Mouse (Mus musculus) thymus, adult 2 months (tissue): ENCODE results near the gene Fnip2. TPM values are rescaled to one million over a fixed set of nuclear protein-coding genes. Genes with fewer than 3 reads are reported as not detected.

Experiments
- DNase-seq: peaks from one replicate; pipeline ENCODE4 v3.0.0; 2021
- H3K27ac ChIP-seq: fragments of 200-500 bp; 2 replicates; pipeline ENCODE4 v1.5.1; 2012; ENCODE audit warnings: low read length, control low read depth; ENCODE audit not compliant: control insufficient read depth, insufficient read depth
- H3K27me3 ChIP-seq: fragments of 200-500 bp; 2 replicates; pipeline ENCODE4 v1.6.1; 2012; ENCODE audit warnings: mild to moderate bottlenecking, low read length, moderate library complexity, mixed read lengths; ENCODE audit not compliant: control insufficient read depth, insufficient read depth
- H3K36me3 ChIP-seq: fragments of 200-500 bp; 2 replicates; pipeline ENCODE4 v1.6.1; 2012; ENCODE audit warnings: mild to moderate bottlenecking, low read length, moderate library complexity; ENCODE audit not compliant: control insufficient read depth, insufficient read depth
- H3K4me1 ChIP-seq: fragments of 200-500 bp; replicated peaks from 2 replicates; pipeline ENCODE4 v1.6.1; 2012; ENCODE audit warnings: low read length; ENCODE audit not compliant: control insufficient read depth, insufficient read depth
- H3K4me3 ChIP-seq: fragments of 200-500 bp; 2 replicates; pipeline ENCODE4 v1.5.1; 2012; ENCODE audit warnings: mild to moderate bottlenecking, low read length, control low read depth, moderate library complexity; ENCODE audit not compliant: control insufficient read depth, insufficient read depth
- CTCF ChIP-seq: fragments of 200-500 bp; IDR thresholded peaks from 2 replicates; pipeline ENCODE4 v1.5.1; 2012; ENCODE audit warnings: mild to moderate bottlenecking, control low read depth, low read length, moderate library complexity, borderline replicate concordance; ENCODE audit not compliant: control insufficient read depth, poor library complexity, insufficient read depth; ENCODE audit errors: extremely low read depth
- POLR2A ChIP-seq: fragments of 200-500 bp; IDR thresholded peaks from 2 replicates; pipeline ENCODE4 v1.6.1; 2012; ENCODE audit warnings: mild to moderate bottlenecking, low read length, control low read depth, moderate library complexity; ENCODE audit not compliant: control insufficient read depth, poor library complexity, insufficient read depth; ENCODE audit errors: extremely low read depth
- WGBS: fragments of 180-500 bp; shearing (Covaris S2); methylation state at CpG from one replicate; pipeline ENCODE4 v1.1.7; 2018; 5-methylcytosine and 5-hydroxymethylcytosine counted together
- polyA plus RNA-seq: library from polyadenylated mRNA; depleted of rRNA; stranded (reverse); fragments of >200 nt; gene quantifications from 2 replicates; pipeline ENCODE4 v1.2.3, GENCODE M21; 2012

The Fnip2 gene
- polyA plus RNA-seq, 1 experiment = 2.7 TPM

GRCm38 (mm10) chr3:79488025-79488424 lies 79.6 kb downstream of the Fnip2 start:
- Histone ChIP-seq H3K36me3 (no peaks in the 10 kb centered on the region), H3K27me3 (no peaks in the 10 kb centered on the region), H3K4me1 (peaks cover 5% of the 10 kb centered on the region), H3K27ac (no peak overlapping the region), H3K4me3 (no peak overlapping the region)
- TF ChIP-seq POLR2A (no peak), CTCF (no peak)
- 82% methylated on average over 7 of the region's 7 CpGs for WGBS
- DNase-seq = no peak

DNA sequence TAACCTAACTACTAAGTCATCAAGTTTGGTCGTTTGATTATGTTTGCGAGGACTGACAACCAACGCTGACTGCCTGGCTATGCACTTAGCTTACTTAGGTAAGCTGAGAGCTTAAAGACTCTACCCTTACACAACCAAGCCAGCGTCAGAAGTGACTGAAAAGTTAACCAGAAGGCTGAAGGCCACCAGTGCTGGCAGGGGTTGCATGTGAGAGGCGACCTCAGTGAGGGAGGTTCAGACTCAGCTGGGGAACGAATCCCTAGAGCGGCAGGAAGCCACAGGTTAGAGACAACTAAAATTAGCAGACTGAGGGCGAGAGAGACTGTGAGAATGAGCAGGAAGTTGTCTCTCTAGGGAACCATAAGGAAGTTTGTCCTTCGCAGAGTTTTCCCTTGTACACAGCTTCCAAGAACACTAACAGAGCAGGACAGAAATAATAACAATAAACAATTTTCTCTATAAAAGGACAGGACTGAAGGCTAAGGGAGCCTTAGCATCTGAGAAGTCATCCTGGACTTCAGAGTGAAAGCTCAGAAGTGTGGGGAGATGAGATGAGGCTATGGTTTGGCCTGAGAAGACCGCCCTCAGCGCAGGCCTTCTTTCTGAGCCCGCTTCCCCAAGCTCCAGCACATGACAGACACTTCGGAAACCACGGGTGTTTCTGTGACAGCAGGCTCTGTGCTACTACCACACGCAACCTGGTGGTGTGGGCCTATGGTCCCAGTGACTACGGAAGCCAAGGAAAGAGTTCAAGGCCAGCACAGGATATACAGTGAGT lies 83.1 kb downstream of the Fnip2 start:
- TF ChIP-seq POLR2A = no peak
- no peak overlapping the region for H3K27ac ChIP-seq
- H3K4me3 ChIP-seq = no peak overlapping the region
- no peaks in the 10 kb centered on the region for H3K36me3 ChIP-seq
- H3K27me3 ChIP-seq = no peaks in the 10 kb centered on the region
- no peak for DNase-seq
- peaks cover 5% of the 10 kb centered on the region for H3K4me1 ChIP-seq
- WGBS = 39% methylated on average over 16 of the region's 16 CpGs

GRCm38 (mm10) chr3:79478880-79479279 lies 88.7 kb downstream of the Fnip2 start:
- H3K27ac ChIP-seq = no peak overlapping the region
- no peaks in the 10 kb centered on the region for H3K27me3 ChIP-seq
- TF ChIP-seq POLR2A (no peak), CTCF (no peak)
- H3K4me3 ChIP-seq = no peak overlapping the region
- WGBS = 93% methylated on average over 4 of the region's 4 CpGs
- no peak for DNase-seq
- no peaks in the 10 kb centered on the region for H3K4me1 ChIP-seq
- H3K36me3 ChIP-seq = no peaks in the 10 kb centered on the region

DNA sequence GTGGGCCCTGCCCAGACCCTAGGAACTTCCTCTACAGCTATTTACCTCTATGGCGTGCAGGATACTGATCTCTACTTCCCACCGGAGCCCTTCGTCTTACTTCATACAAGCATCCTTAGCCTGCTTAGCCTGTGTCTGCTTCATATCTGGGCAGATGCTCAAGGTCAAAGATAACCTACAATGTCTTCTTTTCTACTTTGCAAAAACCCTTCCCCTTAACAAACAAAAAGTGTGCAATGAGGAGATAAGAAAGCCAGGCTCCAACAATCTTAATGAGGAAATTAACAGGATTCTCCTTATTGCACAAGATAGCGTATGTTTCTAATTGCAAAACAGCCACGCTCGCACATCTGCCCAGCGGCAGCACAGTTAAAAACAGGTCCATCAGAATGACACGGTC lies 89.2 kb downstream of the Fnip2 start:
- Histone ChIP-seq H3K27me3 (no peaks in the 10 kb centered on the region), H3K36me3 (no peaks in the 10 kb centered on the region), H3K4me3 (no peak overlapping the region), H3K4me1 (no peaks in the 10 kb centered on the region), H3K27ac (no peak overlapping the region)
- no peak for DNase-seq
- TF ChIP-seq CTCF = no peak
- no peak for TF ChIP-seq POLR2A
- 95% methylated on average over 8 of the region's 8 CpGs for WGBS

DNA sequence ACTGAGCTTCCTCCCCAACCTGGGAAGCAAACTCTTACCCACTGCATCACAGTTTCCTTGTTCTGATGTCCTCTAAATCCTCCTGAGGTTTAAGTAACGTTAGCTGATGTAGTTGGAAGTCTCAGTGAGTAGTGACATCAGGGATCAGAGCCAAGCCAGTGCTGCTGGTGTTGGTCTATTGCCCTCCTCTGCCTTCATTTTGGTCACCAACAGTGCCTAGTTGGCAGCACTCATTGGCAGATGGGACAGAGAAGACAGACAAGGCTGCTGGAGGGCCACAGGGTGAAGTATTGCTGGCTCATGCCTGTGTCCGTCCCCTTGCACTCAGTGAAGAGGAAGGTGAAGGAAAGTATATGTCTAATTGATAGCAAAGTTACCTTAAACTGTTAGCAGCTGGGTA lies 91.6 kb downstream of the Fnip2 start:
- Histone ChIP-seq H3K4me1 (0 out of 2 replicates have a peak, but pooled peaks cover 2% of the 10 kb centered on the region), H3K27ac (no peak overlapping the region), H3K36me3 (no peaks in the 10 kb centered on the region), H3K4me3 (no peak overlapping the region), H3K27me3 (no peaks in the 10 kb centered on the region)
- DNase-seq = no peak
- TF ChIP-seq CTCF (no peak), POLR2A (no peak)
- WGBS = 87% methylated on average over 2 of the region's 2 CpGs

DNA sequence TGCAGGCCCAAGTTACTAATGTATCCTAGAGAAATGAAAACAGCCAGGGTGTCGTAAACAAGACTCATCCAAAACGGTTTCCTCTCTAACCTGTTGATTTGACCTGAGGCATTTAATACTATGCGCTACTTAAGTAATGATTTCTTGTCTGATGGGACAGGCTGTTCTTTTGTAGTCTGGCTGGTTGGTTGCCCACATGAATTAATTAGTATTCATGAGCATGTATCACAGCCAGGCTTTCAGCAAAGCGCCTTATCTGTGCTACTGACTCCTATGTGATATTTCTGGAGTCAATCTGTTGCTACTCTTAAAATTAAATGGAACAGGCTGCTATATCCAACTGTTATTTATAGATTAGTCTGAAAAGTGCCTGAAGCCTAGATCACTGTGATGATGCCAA lies 92.7 kb downstream of the Fnip2 start:
- 95% methylated on average over 4 of the region's 4 CpGs for WGBS
- TF ChIP-seq POLR2A (no peak), CTCF (no peak)
- Histone ChIP-seq H3K4me1 (0 out of 2 replicates have a peak, but pooled peaks cover 2% of the 10 kb centered on the region), H3K36me3 (no peaks in the 10 kb centered on the region), H3K27me3 (no peaks in the 10 kb centered on the region), H3K4me3 (no peak overlapping the region), H3K27ac (no peak overlapping the region)
- DNase-seq = no peak

GRCm38 (mm10) chr3:79472362-79472761 lies 95.2 kb downstream of the Fnip2 start:
- Histone ChIP-seq H3K4me3 (no peak overlapping the region), H3K27ac (no peak overlapping the region), H3K4me1 (0 out of 2 replicates have a peak, but pooled peaks cover 2% of the 10 kb centered on the region), H3K36me3 (no peaks in the 10 kb centered on the region), H3K27me3 (no peaks in the 10 kb centered on the region)
- DNase-seq = no peak
- no peak for TF ChIP-seq CTCF
- TF ChIP-seq POLR2A = no peak
- 98% methylated on average over 5 of the region's 5 CpGs for WGBS
